In genomic region chr2:128722106-128722710, GRCm38 (mm10) we compare ENCODE assay signal across 25 mouse cellular contexts. TPM values are rescaled to one million over a fixed set of nuclear protein-coding genes. Genes with fewer than 3 reads are reported as not detected.
DNase-seq lines count a peak whose midpoint lies in the region; ATAC-seq and TF ChIP-seq lines count a peak whose summit lies in the region.
"Had no signal": no experiment of that assay in that cellular context is flagged by ENCODE, and none has a peak within 500 bp of the region (broad histone marks: within the 10 kb centered on the region; RNA-seq: fewer than 3 reads in every experiment).

No protein-coding gene starts in this region.

- no peaks in the 10 kb centered on the region for H3K4me1 ChIP-seq in lung, embryonic 14.5 days (ENCODE audit: insufficient read depth)
- H3K4me1 ChIP-seq in stomach, embryonic 14.5 days (ENCODE audit: control insufficient read depth, insufficient read depth, low read length) = no peaks in the 10 kb centered on the region
- H3K4me1 ChIP-seq in stomach, postnatal 0 days (replicated peaks; ENCODE audit: control insufficient read depth, insufficient read depth) = no peaks in the 10 kb centered on the region
- peaks cover 22% of the 10 kb centered on the region; the same call in 1 of the 2 replicates for H3K4me1 ChIP-seq in small intestine, adult 2 months (ENCODE audit: control insufficient read depth, insufficient read depth, insufficient read length, low read length)
- H3K4me1 ChIP-seq: forebrain, embryonic 13.5 days; hindbrain, embryonic 10.5 days; hindbrain, embryonic 15.5 days; midbrain, embryonic 10.5 days; midbrain, embryonic 15.5 days; neural tube, embryonic 15.5 days had no signal

- no peak for TF ChIP-seq POLR2A in small intestine, adult 2 months (IDR thresholded peaks at IDR 0.05; ENCODE audit: low read depth, low read length)

- H3K36me3 ChIP-seq in lung, embryonic 14.5 days (ENCODE audit: insufficient read depth) = no peaks in the 10 kb centered on the region
- no peaks in the 10 kb centered on the region for H3K36me3 ChIP-seq in stomach, embryonic 14.5 days (ENCODE audit: control insufficient read depth, insufficient read depth, low read length)
- no peaks in the 10 kb centered on the region for H3K36me3 ChIP-seq in stomach, postnatal 0 days (ENCODE audit: control insufficient read depth, insufficient read depth, low read length)
- H3K36me3 ChIP-seq in small intestine, adult 2 months (ENCODE audit: control insufficient read depth, insufficient read depth, low read length) = peaks cover 14% of the 10 kb centered on the region
- H3K36me3 ChIP-seq: hindbrain, embryonic 10.5 days; hindbrain, embryonic 15.5 days; midbrain, embryonic 10.5 days; midbrain, embryonic 15.5 days; neural tube, embryonic 15.5 days had no signal

- H3K4me3 ChIP-seq in lung, embryonic 14.5 days (ENCODE audit: low read depth, low read length) = no peak overlapping the region
- H3K4me3 ChIP-seq in stomach, embryonic 14.5 days (ENCODE audit: low read depth, low read length) = no peak overlapping the region
- H3K4me3 ChIP-seq in stomach, postnatal 0 days (ENCODE audit: low read depth, low read length) = no peak overlapping the region
- H3K4me3 ChIP-seq in small intestine, adult 2 months (ENCODE audit: low read depth, low read length) = no peak overlapping the region
- H3K4me3 ChIP-seq: forebrain, embryonic 13.5 days; hindbrain, embryonic 10.5 days; hindbrain, embryonic 15.5 days; limb, embryonic 13.5 days; midbrain, embryonic 10.5 days; midbrain, embryonic 15.5 days; neural tube, embryonic 15.5 days had no signal

- TF ChIP-seq EP300 in stomach, postnatal 0 days (optimal IDR thresholded peaks at IDR 0.05) = no peak

- H3K4me2 ChIP-seq in lung, embryonic 14.5 days = no peak overlapping the region
- no peak overlapping the region for H3K4me2 ChIP-seq in stomach, embryonic 14.5 days (replicated peaks; ENCODE audit: low read depth, low read length)
- H3K4me2 ChIP-seq in stomach, postnatal 0 days (replicated peaks; ENCODE audit: low read depth) = no peak overlapping the region
- H3K4me2 ChIP-seq: forebrain, embryonic 13.5 days; hindbrain, embryonic 15.5 days; limb, embryonic 13.5 days; liver, embryonic 11.5 days; midbrain, embryonic 15.5 days; neural tube, embryonic 15.5 days had no signal

- 0 out of 2 replicates have a peak, but pooled peaks cover 6% of the 10 kb centered on the region for H3K9me3 ChIP-seq in lung, embryonic 14.5 days (ENCODE audit: low read depth, low read length)
- H3K9me3 ChIP-seq in stomach, embryonic 14.5 days (ENCODE audit: control insufficient read depth, low read depth, low read length) = no peaks in the 10 kb centered on the region
- H3K9me3 ChIP-seq in stomach, postnatal 0 days (ENCODE audit: control insufficient read depth, low read length) = 0 out of 2 replicates have a peak, but pooled peaks cover 4% of the 10 kb centered on the region
- H3K9me3 ChIP-seq: forebrain, embryonic 13.5 days; hindbrain, embryonic 15.5 days; midbrain, embryonic 10.5 days; midbrain, embryonic 15.5 days; neural tube, embryonic 15.5 days had no signal

- H3K27ac ChIP-seq in lung, embryonic 14.5 days (ENCODE audit: low read depth) = no peak overlapping the region
- H3K27ac ChIP-seq in stomach, embryonic 14.5 days (ENCODE audit: low read length) = no peak overlapping the region
- no peak overlapping the region for H3K27ac ChIP-seq in stomach, postnatal 0 days (replicated peaks)
- H3K27ac ChIP-seq in small intestine, adult 2 months (ENCODE audit: insufficient read depth, low read depth, low read length) = peak overlapping the region; percentile 94
- H3K27ac ChIP-seq: forebrain, embryonic 13.5 days; hindbrain, embryonic 10.5 days; hindbrain, embryonic 15.5 days; limb, embryonic 13.5 days; midbrain, embryonic 10.5 days; midbrain, embryonic 15.5 days; neural tube, embryonic 15.5 days had no signal

- H3K9ac ChIP-seq in lung, embryonic 14.5 days = no peak overlapping the region
- H3K9ac ChIP-seq in stomach, embryonic 14.5 days (replicated peaks; ENCODE audit: low read depth, low read length) = no peak overlapping the region
- H3K9ac ChIP-seq in stomach, postnatal 0 days (ENCODE audit: low read length) = no peak overlapping the region
- H3K9ac ChIP-seq: forebrain, embryonic 13.5 days; hindbrain, embryonic 15.5 days; limb, embryonic 13.5 days; midbrain, embryonic 15.5 days; neural tube, embryonic 15.5 days had no signal

- peak; percentile 58 for DNase-seq in lung, embryonic 14.5 days
- DNase-seq in lung, postnatal 25 days (ENCODE audit: low spot score) = no peak
- DNase-seq in stomach, postnatal 0 days (ENCODE audit: low spot score) = no peak
- DNase-seq in adrenal gland, adult (ENCODE audit: inconsistent age in 2 of 2, low spot score in 1 of 2) = no peak
- DNase-seq: adrenal gland, adult 2 months; B cell, adult 2 months; cerebellum, adult 9-10 months; cerebellum, postnatal 36 days; gastrocnemius, postnatal 14 days; heart, postnatal 14 days; kidney, adult 11 months; kidney, postnatal 36 days; retina, postnatal 1 day; right cerebral cortex, postnatal 14 days; spleen, adult 18-20 months had no signal

- ATAC-seq in lung, embryonic 14.5 days (ENCODE audit: insufficient read depth) = peak; percentile 77; the same call in 1 of the 2 replicates
- ATAC-seq in stomach, embryonic 14.5 days (ENCODE audit: insufficient number of reproducible peaks, insufficient read depth, low FRiP score, low read depth) = 0 out of 2 replicates have a peak, but pooled peaks have one; percentile 56
- ATAC-seq in stomach, postnatal 0 days (ENCODE audit: low FRiP score, low TSS enrichment) = no peak
- ATAC-seq: forebrain, embryonic 13.5 days; midbrain, embryonic 15.5 days had no signal

- no peaks in the 10 kb centered on the region for H3K27me3 ChIP-seq in lung, embryonic 14.5 days (ENCODE audit: insufficient read depth, low read length)
- H3K27me3 ChIP-seq in stomach, embryonic 14.5 days (ENCODE audit: control insufficient read depth, insufficient read depth, low read length) = no peaks in the 10 kb centered on the region
- no peaks in the 10 kb centered on the region for H3K27me3 ChIP-seq in stomach, postnatal 0 days (ENCODE audit: control insufficient read depth, insufficient read depth, low read length)
- no peaks in the 10 kb centered on the region for H3K27me3 ChIP-seq in small intestine, adult 2 months (ENCODE audit: control insufficient read depth, insufficient read depth, low read length)
- H3K27me3 ChIP-seq: forebrain, embryonic 13.5 days; hindbrain, embryonic 15.5 days; limb, embryonic 13.5 days; midbrain, embryonic 15.5 days; neural tube, embryonic 15.5 days had no signal

- 68% methylated on average over 5 of the region's 5 CpGs for WGBS in lung, embryonic 14.5 days
- 78% methylated on average over 5 of the region's 5 CpGs for WGBS in stomach, embryonic 14.5 days
- 71% methylated on average over 5 of the region's 5 CpGs for WGBS in stomach, postnatal 0 days
- WGBS in small intestine, adult 2 months = 64% methylated on average over 5 of the region's 5 CpGs

- no peak for TF ChIP-seq CTCF in lung, embryonic 14.5 days (IDR thresholded peaks at IDR 0.05; ENCODE audit: low read depth)
- TF ChIP-seq CTCF in stomach, postnatal 0 days (IDR thresholded peaks at IDR 0.05; ENCODE audit: low read depth) = no peak
- no peak for TF ChIP-seq CTCF in small intestine, adult 2 months (IDR thresholded peaks at IDR 0.05; ENCODE audit: extremely low read depth, insufficient read length, insufficient replicate concordance, low read depth, low read length)

RNA-seq across cellular contexts. Expression of gene Mertk, which starts 23.5 kb away (rescaled TPM):
- polyA plus RNA-seq in lung, embryonic 14.5 days (2014; fragmentation: Nextera tagmentation; extraction: Ambion mirVana) = 4.5 TPM in 2 replicates
- 5.4 and 6.1 TPM in 2 replicates for polyA plus RNA-seq in stomach, embryonic 14.5 days (2014; fragmentation: Nextera tagmentation; extraction: Ambion mirVana)
- polyA plus RNA-seq in stomach, postnatal 0 days (2015; fragmentation: Nextera tagmentation; extraction: Ambion mirVana) = 1.4 and 1.6 TPM in 2 replicates
- 5.6 and 11.0 TPM in 2 replicates for polyA plus RNA-seq in small intestine, adult 2 months (2012; rRNA removed)

RNA-seq across cellular contexts. Expression of gene Anapc1, which starts 35.0 kb away (rescaled TPM):
- 91.2 and 92.7 TPM in 2 replicates for polyA plus RNA-seq in lung, embryonic 14.5 days (2014; fragmentation: Nextera tagmentation; extraction: Ambion mirVana)
- 86.0 and 86.3 TPM in 2 replicates for polyA plus RNA-seq in stomach, embryonic 14.5 days (2014; fragmentation: Nextera tagmentation; extraction: Ambion mirVana)
- polyA plus RNA-seq in stomach, postnatal 0 days (2015; fragmentation: Nextera tagmentation; extraction: Ambion mirVana) = 12.0 and 13.3 TPM in 2 replicates
- 7.8 and 19.1 TPM in 2 replicates for polyA plus RNA-seq in small intestine, adult 2 months (2012; rRNA removed)
